Mouse (Mus musculus) c-Kit-positive CD71-positive TER-119-positive erythroid progenitor cells, embryonic 14.5 days (primary cell): ENCODE measurements around the gene Msrb3.

ENCODE experiments used
- DNase-seq: peaks from one replicate; pipeline ENCODE4 v3.0.0-alpha.2; 2013; ENCODE audit warnings: low spot score

Gene Msrb3

DNA sequence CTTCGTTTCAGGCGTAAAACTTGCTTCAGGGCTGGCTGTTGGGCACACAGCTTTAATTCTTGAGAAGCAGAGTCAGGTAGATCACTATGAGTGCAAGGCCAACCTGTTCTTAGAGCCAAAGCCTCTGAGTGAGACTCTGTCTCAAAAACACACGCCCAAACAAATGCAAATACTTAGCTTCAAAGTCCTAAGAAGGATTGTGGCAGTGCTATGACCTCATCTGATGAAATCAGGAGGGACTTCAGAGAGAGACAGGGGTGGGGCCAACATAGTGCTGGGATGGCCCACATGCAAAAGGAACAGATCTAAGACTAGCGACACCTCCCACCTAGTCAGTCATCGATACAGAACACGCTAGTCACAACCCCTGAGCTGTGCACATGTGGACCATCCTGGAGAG is 150.7 kb downstream of the Msrb3 start:
- no peak for DNase-seq

DNA sequence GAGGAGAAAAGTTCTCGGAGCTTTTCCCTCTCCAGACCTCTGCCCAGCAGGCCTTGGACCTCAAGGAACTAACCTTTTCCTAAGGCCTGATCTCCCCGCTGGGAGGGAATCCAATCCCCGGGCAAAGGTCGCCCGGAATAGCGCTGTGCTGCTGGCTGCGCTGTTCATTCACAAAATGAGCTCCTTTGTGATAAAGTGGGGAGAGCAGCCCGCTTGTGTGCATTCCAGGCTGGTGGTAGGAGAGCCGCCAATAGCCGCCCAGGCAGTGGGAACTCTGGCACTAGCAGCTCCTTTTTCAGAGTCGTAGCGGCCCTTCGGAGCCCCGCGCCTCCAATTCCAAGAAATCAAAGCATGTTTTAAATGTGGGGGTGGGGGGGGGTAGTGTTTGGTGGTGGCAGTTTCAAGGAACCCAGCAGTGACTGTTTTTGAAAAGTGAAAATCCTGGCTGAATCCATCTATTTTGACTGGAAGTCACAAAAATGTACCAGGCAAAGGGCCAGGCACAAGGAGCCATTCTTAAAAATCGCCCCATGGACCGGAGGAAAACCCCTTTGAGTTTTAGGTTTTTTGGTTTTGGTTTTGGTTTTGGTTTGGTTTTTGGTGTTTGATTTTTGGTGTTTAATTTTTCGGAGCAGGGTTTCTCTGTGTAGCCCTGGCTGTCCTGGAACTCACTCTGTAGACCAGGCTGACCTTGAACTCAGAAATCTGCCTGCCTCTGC is 153.6 kb downstream of the Msrb3 start:
- DNase-seq, result no peak

DNA sequence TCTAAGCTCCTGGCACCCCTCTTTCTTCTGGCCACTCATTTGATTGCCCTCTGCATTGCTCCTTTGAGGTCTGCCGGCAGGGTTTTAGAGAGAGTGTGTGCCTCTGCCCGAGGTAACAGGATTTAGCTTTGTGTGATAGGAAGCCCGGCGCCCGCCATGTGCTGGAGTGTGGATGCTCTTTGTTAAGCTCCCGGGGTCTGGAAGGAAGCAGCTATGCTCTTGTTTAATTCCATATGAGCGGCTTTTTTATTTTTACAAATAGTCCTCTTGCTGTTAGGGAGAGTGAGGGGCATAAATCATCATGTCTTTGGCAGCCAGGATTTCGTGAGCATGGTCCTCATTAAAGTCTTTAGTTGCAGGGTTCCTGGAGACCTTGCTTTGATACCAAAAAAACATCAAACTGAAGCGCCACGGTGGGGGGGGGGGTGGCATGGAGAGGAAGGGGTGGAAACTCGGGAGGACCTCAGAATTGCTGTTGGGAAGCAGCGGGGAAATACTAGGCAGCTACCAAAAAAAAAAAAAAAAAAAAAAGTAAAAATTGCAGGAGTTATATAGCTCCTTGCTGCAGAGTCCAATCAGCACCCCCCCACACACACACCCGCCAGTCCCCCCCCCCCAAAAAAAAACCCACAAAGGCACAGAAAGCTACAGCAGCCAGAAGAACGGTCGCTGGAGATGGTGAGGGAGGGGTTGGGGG is 154.3 kb downstream of the Msrb3 start:
- no peak for DNase-seq

DNA sequence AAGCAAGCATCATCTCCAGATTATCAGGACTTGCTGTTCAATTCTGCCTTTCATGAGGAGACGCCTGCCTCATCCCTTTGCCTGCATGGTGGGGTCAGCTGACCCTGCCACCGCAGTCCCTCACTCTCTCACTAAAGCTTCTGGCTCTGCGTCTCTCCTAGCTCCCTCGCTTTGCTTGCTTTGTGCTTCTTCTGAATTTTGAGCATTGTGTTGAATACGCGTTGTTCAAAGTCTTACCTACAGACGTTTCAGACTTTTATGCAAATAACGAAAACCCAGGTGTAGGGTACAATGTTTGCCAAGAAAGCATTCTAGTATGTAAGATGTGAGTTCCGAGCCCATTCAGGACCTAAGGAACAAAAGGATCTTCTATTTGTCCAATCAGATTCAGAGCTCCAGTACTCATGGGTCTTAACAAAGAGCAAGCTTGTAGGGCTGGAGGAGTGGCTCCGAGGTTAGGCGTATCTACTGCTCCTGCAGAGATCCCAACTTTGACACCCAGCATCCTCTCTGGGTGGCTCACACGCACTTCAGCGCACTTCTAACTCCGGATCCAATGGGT is 162.3 kb downstream of the Msrb3 start:
- no peak for DNase-seq

DNA sequence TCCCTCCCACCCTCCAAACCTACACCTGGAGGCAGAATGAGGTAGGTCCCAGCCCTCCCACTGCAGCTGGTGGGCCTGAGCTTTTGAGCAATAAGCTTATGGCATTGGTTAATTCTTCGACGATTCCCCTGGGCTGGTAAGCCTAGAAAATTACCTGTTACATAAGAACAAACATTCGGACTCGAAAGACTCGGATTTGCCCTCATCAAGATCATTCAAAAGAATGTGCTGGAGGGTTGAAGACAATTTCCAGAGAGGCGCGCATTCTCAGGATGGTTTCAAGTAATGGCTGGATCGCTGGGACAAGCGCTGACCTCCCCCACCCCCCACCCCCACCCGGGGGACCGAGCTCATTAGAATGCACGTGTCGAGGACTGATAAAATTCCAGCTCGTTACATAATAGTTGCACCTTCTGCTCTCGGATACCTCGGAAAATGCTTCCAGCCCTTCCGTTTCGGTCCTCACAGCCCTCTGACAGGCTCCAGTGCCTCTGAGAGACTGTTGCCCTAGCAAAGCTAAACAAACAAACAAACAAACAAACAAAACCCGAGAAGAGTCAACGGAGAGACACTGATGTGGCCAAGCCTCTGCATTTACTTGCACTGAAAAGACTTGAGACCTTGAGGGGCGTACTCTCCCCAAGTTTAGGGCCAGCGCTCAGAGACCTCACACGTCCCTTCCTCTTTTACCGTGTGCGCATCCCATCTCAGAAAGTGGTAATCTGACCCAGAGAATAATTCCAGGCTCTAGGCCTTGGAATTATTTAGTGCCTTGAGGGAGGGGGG is 163.0 kb downstream of the Msrb3 start:
- no peak for DNase-seq

DNA sequence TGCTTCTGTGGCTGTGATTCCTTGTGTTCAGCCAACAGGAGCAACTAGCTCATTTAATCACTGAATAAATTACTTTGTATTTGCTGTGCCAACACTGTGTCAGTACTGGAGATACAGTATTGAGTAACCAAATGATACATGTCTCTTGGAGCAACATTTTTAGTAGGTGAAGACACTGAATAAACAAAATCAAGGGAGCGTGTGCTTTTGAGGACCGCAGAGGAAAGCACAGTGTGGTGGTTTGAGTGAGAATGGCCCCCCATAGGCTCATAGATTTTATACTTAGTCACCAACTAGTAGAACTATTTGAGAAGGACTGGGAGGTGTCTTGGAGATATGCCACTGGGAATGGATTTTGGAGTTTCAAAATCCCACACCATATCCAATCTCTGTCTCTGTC is 164.5 kb downstream of the Msrb3 start:
- no peak for DNase-seq
